Mouse (Mus musculus): ENCODE results near the gene Zfp408. TPM values are rescaled to one million over a fixed set of nuclear protein-coding genes. Genes with fewer than 3 reads are reported as not detected.

Zfp408 gene
- polyA plus RNA-seq, 1 experiment from 2014 or later: 5.1 TPM

- 76% methylated on average over 2 of the region's 2 CpGs for WGBS
- no peak overlapping the region for H3K27ac ChIP-seq (ENCODE audit: low read depth, low read length)
- H3K36me3 ChIP-seq (ENCODE audit: control insufficient read depth, insufficient read depth, low read length): peaks cover 5% of the 10 kb centered on the region; the same call in 1 of the 2 replicates
Measured at GRCm38 (mm10) chr2:91676420-91676819, 26.8 kb upstream of the Zfp408 start.

GRCm38 (mm10) chr2:91674895-91675294 is 25.3 kb upstream of the Zfp408 start:
- Histone ChIP-seq H3K4me1 (replicated peaks; ENCODE audit: control insufficient read depth, insufficient read depth, low read length) (no peaks in the 10 kb centered on the region), H3K36me3 (ENCODE audit: control insufficient read depth, insufficient read depth, low read length) (peaks cover 15% of the 10 kb centered on the region), H3K4me3 (ENCODE audit: low read depth, low read length) (no peak overlapping the region), H3K27me3 (replicated peaks; ENCODE audit: control insufficient read depth, insufficient read depth, low read length) (no peaks in the 10 kb centered on the region), H3K9ac (ENCODE audit: low read depth, low read length) (no peak overlapping the region), H3K4me2 (no peak overlapping the region), H3K27ac (ENCODE audit: low read depth, low read length) (no peak overlapping the region), H3K9me3 (ENCODE audit: control insufficient read depth, low read length) (no peaks in the 10 kb centered on the region)
- DNase-seq (ENCODE audit: low spot score) (no peak), ATAC-seq (replicated peaks; ENCODE audit: low FRiP score) (no peak)
- WGBS: 95% methylated on average over 5 of the region's 5 CpGs

More at GRCm38 (mm10) chr2:91676420-91676819, 26.8 kb upstream of the Zfp408 start:
- ATAC-seq (replicated peaks; ENCODE audit: low FRiP score) (no peak), DNase-seq (ENCODE audit: low spot score) (no peak)
- Histone ChIP-seq H3K4me1 (replicated peaks; ENCODE audit: control insufficient read depth, insufficient read depth, low read length) (no peaks in the 10 kb centered on the region), H3K4me2 (no peak overlapping the region), H3K9ac (ENCODE audit: low read depth, low read length) (no peak overlapping the region), H3K4me3 (ENCODE audit: low read depth, low read length) (no peak overlapping the region), H3K9me3 (ENCODE audit: control insufficient read depth, low read length) (no peaks in the 10 kb centered on the region), H3K27me3 (replicated peaks; ENCODE audit: control insufficient read depth, insufficient read depth, low read length) (no peaks in the 10 kb centered on the region)

- 91% methylated on average over 2 of the region's 2 CpGs for WGBS
- no peaks in the 10 kb centered on the region for H3K27me3 ChIP-seq (replicated peaks; ENCODE audit: control insufficient read depth, insufficient read depth, low read length)
Measured at GRCm38 (mm10) chr2:91673587-91673986, 24.0 kb upstream of the Zfp408 start.

GRCm38 (mm10) chr2:91670038-91670437 is 20.4 kb upstream of the Zfp408 start:
- DNase-seq (ENCODE audit: low spot score) (no peak), ATAC-seq (replicated peaks; ENCODE audit: low FRiP score) (no peak)
- H3K9me3 ChIP-seq (ENCODE audit: control insufficient read depth, low read length): no peaks in the 10 kb centered on the region
- H3K4me1 ChIP-seq (replicated peaks; ENCODE audit: control insufficient read depth, insufficient read depth, low read length): no peaks in the 10 kb centered on the region
- H3K9ac ChIP-seq (ENCODE audit: low read depth, low read length): no peak overlapping the region
- no peaks in the 10 kb centered on the region for H3K27me3 ChIP-seq (replicated peaks; ENCODE audit: control insufficient read depth, insufficient read depth, low read length)
- H3K36me3 ChIP-seq (ENCODE audit: control insufficient read depth, insufficient read depth, low read length): peaks cover 33% of the 10 kb centered on the region
- no peak overlapping the region for H3K27ac ChIP-seq (ENCODE audit: low read depth, low read length)
- WGBS: 94% methylated on average over 6 of the region's 6 CpGs
- H3K4me3 ChIP-seq (ENCODE audit: low read depth, low read length): no peak overlapping the region
- H3K4me2 ChIP-seq: no peak overlapping the region

More at GRCm38 (mm10) chr2:91673587-91673986, 24.0 kb upstream of the Zfp408 start:
- H3K4me3 ChIP-seq (ENCODE audit: low read depth, low read length): no peak overlapping the region
- ATAC-seq (replicated peaks; ENCODE audit: low FRiP score): no peak
- H3K9me3 ChIP-seq (ENCODE audit: control insufficient read depth, low read length): no peaks in the 10 kb centered on the region
- H3K27ac ChIP-seq (ENCODE audit: low read depth, low read length): no peak overlapping the region
- H3K36me3 ChIP-seq (ENCODE audit: control insufficient read depth, insufficient read depth, low read length): peaks cover 28% of the 10 kb centered on the region
- no peak for DNase-seq (ENCODE audit: low spot score)
- H3K4me2 ChIP-seq: no peak overlapping the region
- H3K9ac ChIP-seq (ENCODE audit: low read depth, low read length): no peak overlapping the region
- no peaks in the 10 kb centered on the region for H3K4me1 ChIP-seq (replicated peaks; ENCODE audit: control insufficient read depth, insufficient read depth, low read length)

GRCm38 (mm10) chr2:91669326-91669725 is 19.7 kb upstream of the Zfp408 start:
- Histone ChIP-seq H3K9ac (ENCODE audit: low read depth, low read length) (no peak overlapping the region), H3K9me3 (ENCODE audit: control insufficient read depth, low read length) (no peaks in the 10 kb centered on the region), H3K27me3 (replicated peaks; ENCODE audit: control insufficient read depth, insufficient read depth, low read length) (no peaks in the 10 kb centered on the region), H3K4me2 (no peak overlapping the region), H3K36me3 (ENCODE audit: control insufficient read depth, insufficient read depth, low read length) (peaks cover 38% of the 10 kb centered on the region), H3K27ac (ENCODE audit: low read depth, low read length) (no peak overlapping the region), H3K4me1 (replicated peaks; ENCODE audit: control insufficient read depth, insufficient read depth, low read length) (no peaks in the 10 kb centered on the region), H3K4me3 (ENCODE audit: low read depth, low read length) (no peak overlapping the region)
- no peak for ATAC-seq (replicated peaks; ENCODE audit: low FRiP score)
- no peak for DNase-seq (ENCODE audit: low spot score)
- 93% methylated on average over 8 of the region's 8 CpGs for WGBS

- Histone ChIP-seq H3K27ac (ENCODE audit: low read depth, low read length) (no peak overlapping the region), H3K9me3 (ENCODE audit: control insufficient read depth, low read length) (no peaks in the 10 kb centered on the region), H3K27me3 (replicated peaks; ENCODE audit: control insufficient read depth, insufficient read depth, low read length) (no peaks in the 10 kb centered on the region), H3K4me2 (no peak overlapping the region), H3K9ac (ENCODE audit: low read depth, low read length) (no peak overlapping the region), H3K4me1 (replicated peaks; ENCODE audit: control insufficient read depth, insufficient read depth, low read length) (no peaks in the 10 kb centered on the region), H3K4me3 (ENCODE audit: low read depth, low read length) (no peak overlapping the region), H3K36me3 (ENCODE audit: control insufficient read depth, insufficient read depth, low read length) (peaks cover 50% of the 10 kb centered on the region)
- DNase-seq (ENCODE audit: low spot score) (no peak), ATAC-seq (replicated peaks; ENCODE audit: low FRiP score) (no peak)
- WGBS: 77% methylated on average over 2 of the region's 2 CpGs
Measured at GRCm38 (mm10) chr2:91667747-91668146, 18.2 kb upstream of the Zfp408 start.

- DNase-seq (ENCODE audit: low spot score) (no peak), ATAC-seq (replicated peaks; ENCODE audit: low FRiP score) (no peak)
- H3K27ac ChIP-seq (ENCODE audit: low read depth, low read length): no peak overlapping the region
- H3K36me3 ChIP-seq (ENCODE audit: control insufficient read depth, insufficient read depth, low read length): peaks cover 50% of the 10 kb centered on the region
- H3K4me3 ChIP-seq (ENCODE audit: low read depth, low read length): no peak overlapping the region
- WGBS: 94% methylated on average over 6 of the region's 6 CpGs
- H3K4me1 ChIP-seq (replicated peaks; ENCODE audit: control insufficient read depth, insufficient read depth, low read length): no peaks in the 10 kb centered on the region
- H3K27me3 ChIP-seq (replicated peaks; ENCODE audit: control insufficient read depth, insufficient read depth, low read length): no peaks in the 10 kb centered on the region
- no peaks in the 10 kb centered on the region for H3K9me3 ChIP-seq (ENCODE audit: control insufficient read depth, low read length)
- H3K4me2 ChIP-seq: no peak overlapping the region
- no peak overlapping the region for H3K9ac ChIP-seq (ENCODE audit: low read depth, low read length)
Measured at GRCm38 (mm10) chr2:91666386-91666910, 16.9 kb upstream of the Zfp408 start.

GRCm38 (mm10) chr2:91664780-91665179 is 15.2 kb upstream of the Zfp408 start:
- no peaks in the 10 kb centered on the region for H3K9me3 ChIP-seq (ENCODE audit: control insufficient read depth, low read length)
- ATAC-seq (replicated peaks; ENCODE audit: low FRiP score): no peak

GRCm38 (mm10) chr2:91660981-91661380 is 11.4 kb upstream of the Zfp408 start:
- H3K9me3 ChIP-seq (ENCODE audit: control insufficient read depth, low read length): no peaks in the 10 kb centered on the region
- WGBS: 91% methylated on average over 6 of the region's 6 CpGs
- H3K4me3 ChIP-seq (ENCODE audit: low read depth, low read length): no peak overlapping the region
- H3K27me3 ChIP-seq (replicated peaks; ENCODE audit: control insufficient read depth, insufficient read depth, low read length): no peaks in the 10 kb centered on the region
- DNase-seq (ENCODE audit: low spot score): no peak
- H3K4me1 ChIP-seq (replicated peaks; ENCODE audit: control insufficient read depth, insufficient read depth, low read length): no peaks in the 10 kb centered on the region
- no peak overlapping the region for H3K4me2 ChIP-seq
- H3K9ac ChIP-seq (ENCODE audit: low read depth, low read length): no peak overlapping the region
- no peak overlapping the region for H3K27ac ChIP-seq (ENCODE audit: low read depth, low read length)
- no peak for ATAC-seq (replicated peaks; ENCODE audit: low FRiP score)
- H3K36me3 ChIP-seq (ENCODE audit: control insufficient read depth, insufficient read depth, low read length): peaks cover 34% of the 10 kb centered on the region

More at GRCm38 (mm10) chr2:91664780-91665179, 15.2 kb upstream of the Zfp408 start:
- no peak for DNase-seq (ENCODE audit: low spot score)
- no peak overlapping the region for H3K4me2 ChIP-seq
- no peak overlapping the region for H3K9ac ChIP-seq (ENCODE audit: low read depth, low read length)
- no peak overlapping the region for H3K27ac ChIP-seq (ENCODE audit: low read depth, low read length)
- H3K27me3 ChIP-seq (replicated peaks; ENCODE audit: control insufficient read depth, insufficient read depth, low read length): no peaks in the 10 kb centered on the region
- no peak overlapping the region for H3K4me3 ChIP-seq (ENCODE audit: low read depth, low read length)
- no peaks in the 10 kb centered on the region for H3K4me1 ChIP-seq (replicated peaks; ENCODE audit: control insufficient read depth, insufficient read depth, low read length)
- peaks cover 41% of the 10 kb centered on the region for H3K36me3 ChIP-seq (ENCODE audit: control insufficient read depth, insufficient read depth, low read length)

All from liver, embryonic 11.5 days (tissue).